Mouse (Mus musculus) T-helper 17 cell (primary cell): Measurements from ENCODE around the gene Atcay.

ENCODE experiments used
- in situ Hi-C, 2 experiments: fragments of 300-600 bp; cut with MboI, MseI; formaldehyde crosslinking; loops; 1 replicate in 1 of 2; 2 replicates in 1 of 2; pipeline ENCODE4 v1.15.1; 2025; ENCODE audit warnings: high pct_unique_total_duplicates in 2 of 2

Atcay gene

GRCm38 (mm10) chr10:81161602-81162317 is 68.9 kb downstream of the Atcay start:
- in situ Hi-C loops: no loop called here

- in situ Hi-C loops: no loop called here
These were observed 75.9 kb downstream of the Atcay start for GRCm38 (mm10) chr10:81154736-81155135.
